Mouse (Mus musculus): ENCODE measurements around the gene Panx1. TPM values are rescaled to one million over a fixed set of nuclear protein-coding genes. Genes with fewer than 3 reads are reported as not detected.

Gene Panx1
- polyA plus RNA-seq, 1 experiment, result 18.5 TPM

- Histone ChIP-seq H3K4me1 (ENCODE audit: control insufficient read depth, insufficient read depth, low read length) (no peaks in the 10 kb centered on the region), H3K4me3 (replicated peaks; ENCODE audit: insufficient read depth, low read depth, low read length) (no peak overlapping the region), H3K27me3 (ENCODE audit: control insufficient read depth, insufficient read depth, low read length) (no peaks in the 10 kb centered on the region), H3K27ac (ENCODE audit: insufficient read depth, low read length) (no peak overlapping the region)
- TF ChIP-seq POLR2A (IDR thresholded peaks at IDR 0.05; ENCODE audit: borderline replicate concordance, insufficient read depth, low read length) (no peak), CTCF (IDR thresholded peaks at IDR 0.05; ENCODE audit: borderline replicate concordance, insufficient read depth, low read depth, low read length) (no peak)
- no peak for DNase-seq
- 34% methylated on average over 10 of the region's 10 CpGs for WGBS
Measured at GRCm38 (mm10) chr9:15003676-15004297, 41.5 kb downstream of the Panx1 start.

GRCm38 (mm10) chr9:15002995-15003613 is 42.2 kb downstream of the Panx1 start:
- 56% methylated on average over 6 of the region's 6 CpGs for WGBS
- Histone ChIP-seq H3K4me1 (ENCODE audit: control insufficient read depth, insufficient read depth, low read length) (no peaks in the 10 kb centered on the region), H3K27ac (ENCODE audit: insufficient read depth, low read length) (no peak overlapping the region), H3K4me3 (replicated peaks; ENCODE audit: insufficient read depth, low read depth, low read length) (no peak overlapping the region), H3K27me3 (ENCODE audit: control insufficient read depth, insufficient read depth, low read length) (no peaks in the 10 kb centered on the region)
- DNase-seq, result no peak
- no peak for TF ChIP-seq POLR2A (IDR thresholded peaks at IDR 0.05; ENCODE audit: borderline replicate concordance, insufficient read depth, low read length)
- no peak for TF ChIP-seq CTCF (IDR thresholded peaks at IDR 0.05; ENCODE audit: borderline replicate concordance, insufficient read depth, low read depth, low read length)

- no peak overlapping the region for H3K4me3 ChIP-seq (replicated peaks; ENCODE audit: insufficient read depth, low read depth, low read length)
- no peaks in the 10 kb centered on the region for H3K27me3 ChIP-seq (ENCODE audit: control insufficient read depth, insufficient read depth, low read length)
- WGBS, result 85% methylated on average over 9 of the region's 9 CpGs
- no peaks in the 10 kb centered on the region for H3K4me1 ChIP-seq (ENCODE audit: control insufficient read depth, insufficient read depth, low read length)
- no peak overlapping the region for H3K27ac ChIP-seq (ENCODE audit: insufficient read depth, low read length)
- no peak for TF ChIP-seq POLR2A (IDR thresholded peaks at IDR 0.05; ENCODE audit: borderline replicate concordance, insufficient read depth, low read length)
- TF ChIP-seq CTCF (IDR thresholded peaks at IDR 0.05; ENCODE audit: borderline replicate concordance, insufficient read depth, low read depth, low read length), result no peak
- no peak for DNase-seq
Measured at GRCm38 (mm10) chr9:14998790-14999189, 46.5 kb downstream of the Panx1 start.

GRCm38 (mm10) chr9:14997271-14998055 is 47.8 kb downstream of the Panx1 start:
- Histone ChIP-seq H3K4me3 (replicated peaks; ENCODE audit: insufficient read depth, low read depth, low read length) (no peak overlapping the region), H3K27me3 (ENCODE audit: control insufficient read depth, insufficient read depth, low read length) (no peaks in the 10 kb centered on the region), H3K27ac (ENCODE audit: insufficient read depth, low read length) (no peak overlapping the region), H3K4me1 (ENCODE audit: control insufficient read depth, insufficient read depth, low read length) (no peaks in the 10 kb centered on the region)
- 61% methylated on average over 11 of the region's 11 CpGs for WGBS
- no peak for DNase-seq
- TF ChIP-seq CTCF (IDR thresholded peaks at IDR 0.05; ENCODE audit: borderline replicate concordance, insufficient read depth, low read depth, low read length), result no peak
- no peak for TF ChIP-seq POLR2A (IDR thresholded peaks at IDR 0.05; ENCODE audit: borderline replicate concordance, insufficient read depth, low read length)

GRCm38 (mm10) chr9:14995525-14995924 is 49.8 kb downstream of the Panx1 start:
- H3K27ac ChIP-seq (ENCODE audit: insufficient read depth, low read length), result no peak overlapping the region
- H3K4me3 ChIP-seq (replicated peaks; ENCODE audit: insufficient read depth, low read depth, low read length), result no peak overlapping the region
- 79% methylated on average over 1 of the region's 1 CpGs for WGBS
- TF ChIP-seq CTCF (IDR thresholded peaks at IDR 0.05; ENCODE audit: borderline replicate concordance, insufficient read depth, low read depth, low read length), result no peak
- no peak for TF ChIP-seq POLR2A (IDR thresholded peaks at IDR 0.05; ENCODE audit: borderline replicate concordance, insufficient read depth, low read length)
- H3K4me1 ChIP-seq (ENCODE audit: control insufficient read depth, insufficient read depth, low read length), result no peaks in the 10 kb centered on the region
- H3K27me3 ChIP-seq (ENCODE audit: control insufficient read depth, insufficient read depth, low read length), result no peaks in the 10 kb centered on the region
- DNase-seq, result no peak

- no peak overlapping the region for H3K4me3 ChIP-seq (replicated peaks; ENCODE audit: insufficient read depth, low read depth, low read length)
- WGBS, result 93% methylated on average over 1 of the region's 1 CpGs
- no peak for DNase-seq
- H3K4me1 ChIP-seq (ENCODE audit: control insufficient read depth, insufficient read depth, low read length), result no peaks in the 10 kb centered on the region
- no peak overlapping the region for H3K27ac ChIP-seq (ENCODE audit: insufficient read depth, low read length)
- TF ChIP-seq POLR2A (IDR thresholded peaks at IDR 0.05; ENCODE audit: borderline replicate concordance, insufficient read depth, low read length) (no peak), CTCF (IDR thresholded peaks at IDR 0.05; ENCODE audit: borderline replicate concordance, insufficient read depth, low read depth, low read length) (no peak)
- H3K27me3 ChIP-seq (ENCODE audit: control insufficient read depth, insufficient read depth, low read length), result no peaks in the 10 kb centered on the region
Measured at GRCm38 (mm10) chr9:14988606-14989293, 56.5 kb downstream of the Panx1 start.

- no peaks in the 10 kb centered on the region for H3K27me3 ChIP-seq (ENCODE audit: control insufficient read depth, insufficient read depth, low read length)
- no peak for TF ChIP-seq POLR2A (IDR thresholded peaks at IDR 0.05; ENCODE audit: borderline replicate concordance, insufficient read depth, low read length)
- TF ChIP-seq CTCF (IDR thresholded peaks at IDR 0.05; ENCODE audit: borderline replicate concordance, insufficient read depth, low read depth, low read length), result no peak
- WGBS, result 74% methylated on average over 3 of the region's 3 CpGs
- H3K4me3 ChIP-seq (replicated peaks; ENCODE audit: insufficient read depth, low read depth, low read length), result no peak overlapping the region
- no peaks in the 10 kb centered on the region for H3K4me1 ChIP-seq (ENCODE audit: control insufficient read depth, insufficient read depth, low read length)
- no peak for DNase-seq
- H3K27ac ChIP-seq (ENCODE audit: insufficient read depth, low read length), result no peak overlapping the region
Measured at GRCm38 (mm10) chr9:14983141-14983540, 62.1 kb downstream of the Panx1 start.

Data from cerebellum, adult 2 months (tissue).